In the genomic region with DNA sequence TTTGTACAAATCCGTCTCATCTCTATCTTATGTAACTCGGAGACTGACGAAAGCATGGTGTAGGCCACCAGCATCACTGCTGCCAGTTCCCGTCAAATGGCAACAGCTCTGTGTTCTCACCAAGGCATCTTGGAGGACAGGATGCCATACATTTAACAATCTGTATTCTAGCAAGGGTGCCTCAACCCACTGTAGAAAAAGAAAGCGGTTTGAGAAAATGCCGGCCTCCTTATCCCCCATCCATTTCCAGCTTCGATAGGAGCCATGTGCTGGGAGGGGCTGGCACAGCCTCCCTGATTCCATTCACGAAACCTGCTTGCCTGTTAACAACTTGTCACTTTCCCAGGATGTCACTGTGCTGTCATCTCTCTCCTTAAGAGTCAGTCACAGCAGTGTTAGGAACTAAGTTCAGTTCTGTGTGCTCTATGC, we compare ENCODE assay signal across 14 mouse cellular contexts.
DNase-seq lines count a peak whose midpoint lies in the region; ATAC-seq and TF ChIP-seq lines count a peak whose summit lies in the region.
"Had no signal": no experiment of that assay in that cellular context is flagged by ENCODE, and none has a peak within 500 bp of the region (broad histone marks: within the 10 kb centered on the region; RNA-seq: fewer than 3 reads in every experiment).

No protein-coding gene starts in this region.

- no peak overlapping the region for H3K4me3 ChIP-seq in hindbrain, postnatal 0 days (ENCODE audit: low read length)
- no peak overlapping the region for H3K4me3 ChIP-seq in hindbrain, embryonic 11.5 days (ENCODE audit: low read depth, low read length)

- H3K9ac ChIP-seq in hindbrain, postnatal 0 days (replicated peaks; ENCODE audit: low read length) = no peak overlapping the region
- H3K9ac ChIP-seq in hindbrain, embryonic 11.5 days (ENCODE audit: low read depth, low read length) = no peak overlapping the region
- H3K9ac ChIP-seq: liver, embryonic 14.5 days had no signal

- DNase-seq in cerebellum, adult 9-10 months = peak; percentile 69
- no peak for DNase-seq in cerebellum, postnatal 4 days (ENCODE audit: low spot score in 2 of 2)
- no peak for DNase-seq in hindbrain, postnatal 0 days (ENCODE audit: low spot score)
- DNase-seq in hindbrain, embryonic 11.5 days (ENCODE audit: low spot score) = no peak
- DNase-seq in layer of hippocampus, adult 11-12 months (ENCODE audit: low spot score) = peak; percentile 70
- peak; percentile 63 to 92 for DNase-seq in left cerebral cortex, postnatal 25 days (ENCODE audit: low spot score in 2 of 2)
- DNase-seq in urinary bladder, postnatal 25 days (ENCODE audit: low spot score) = no peak
- DNase-seq in thymus, postnatal 0 days (ENCODE audit: low spot score) = no peak
- DNase-seq: adrenal gland, postnatal 36 days; B cell, adult 2 months; heart, adult 11 months; kidney, adult 2 months had no signal

- no peaks in the 10 kb centered on the region for H3K9me3 ChIP-seq in hindbrain, postnatal 0 days (ENCODE audit: low read length)
- H3K9me3 ChIP-seq in hindbrain, embryonic 11.5 days (ENCODE audit: control insufficient read depth, low read length) = no peaks in the 10 kb centered on the region

- H3K4me1 ChIP-seq in hindbrain, postnatal 0 days (ENCODE audit: insufficient read depth, low read length) = no peaks in the 10 kb centered on the region
- no peaks in the 10 kb centered on the region for H3K4me1 ChIP-seq in hindbrain, embryonic 11.5 days (replicated peaks; ENCODE audit: control insufficient read depth, insufficient read depth, low read length)

- 60% methylated on average over 8 of the region's 8 CpGs for WGBS in hindbrain, postnatal 0 days
- 74% methylated on average over 8 of the region's 8 CpGs for WGBS in hindbrain, embryonic 11.5 days

- no peak for TF ChIP-seq CTCF in hindbrain, postnatal 0 days (IDR thresholded peaks at IDR 0.05; ENCODE audit: low read depth)

- H3K36me3 ChIP-seq in hindbrain, postnatal 0 days (ENCODE audit: insufficient read depth, low read length) = no peaks in the 10 kb centered on the region
- no peaks in the 10 kb centered on the region for H3K36me3 ChIP-seq in hindbrain, embryonic 11.5 days (ENCODE audit: control insufficient read depth, insufficient read depth, low read length)
- H3K36me3 ChIP-seq: G1E had no signal

- H3K4me2 ChIP-seq in hindbrain, postnatal 0 days (ENCODE audit: low read depth, low read length) = no peak overlapping the region
- H3K4me2 ChIP-seq in hindbrain, embryonic 11.5 days (replicated peaks; ENCODE audit: low read depth, low read length) = no peak overlapping the region

- no peaks in the 10 kb centered on the region for H3K27me3 ChIP-seq in hindbrain, postnatal 0 days (ENCODE audit: insufficient read depth, low read length)
- no peaks in the 10 kb centered on the region for H3K27me3 ChIP-seq in hindbrain, embryonic 11.5 days (ENCODE audit: control insufficient read depth, insufficient read depth, low read length)

- H3K27ac ChIP-seq in hindbrain, postnatal 0 days = no peak overlapping the region
- no peak overlapping the region for H3K27ac ChIP-seq in hindbrain, embryonic 11.5 days (ENCODE audit: low read depth, low read length)
- H3K27ac ChIP-seq: liver, embryonic 14.5 days had no signal

- ATAC-seq in hindbrain, postnatal 0 days = 0 out of 2 replicates have a peak, but pooled peaks have one; percentile 2
- no peak for ATAC-seq in hindbrain, embryonic 11.5 days (ENCODE audit: low FRiP score)

- intact Hi-C loops in left cerebral cortex, postnatal 25 days (cut with DNase I) = no loop called here

Comparison
In these comparisons a context has a peak if more than half of its experiments do, and no peak if none do; other contexts are left out.
1. DNase-seq: peak in cerebellum, adult 9-10 months (single experiment), layer of hippocampus, adult 11-12 months (single experiment) and left cerebral cortex, postnatal 25 days (2 of 2); none in cerebellum, postnatal 4 days (0 of 2), hindbrain, postnatal 0 days (single experiment), hindbrain, embryonic 11.5 days (single experiment), urinary bladder, postnatal 25 days (single experiment) and thymus, postnatal 0 days (single experiment).